Mouse (Mus musculus): ENCODE data around the gene Pik3ap1.

Gene Pik3ap1

DNA sequence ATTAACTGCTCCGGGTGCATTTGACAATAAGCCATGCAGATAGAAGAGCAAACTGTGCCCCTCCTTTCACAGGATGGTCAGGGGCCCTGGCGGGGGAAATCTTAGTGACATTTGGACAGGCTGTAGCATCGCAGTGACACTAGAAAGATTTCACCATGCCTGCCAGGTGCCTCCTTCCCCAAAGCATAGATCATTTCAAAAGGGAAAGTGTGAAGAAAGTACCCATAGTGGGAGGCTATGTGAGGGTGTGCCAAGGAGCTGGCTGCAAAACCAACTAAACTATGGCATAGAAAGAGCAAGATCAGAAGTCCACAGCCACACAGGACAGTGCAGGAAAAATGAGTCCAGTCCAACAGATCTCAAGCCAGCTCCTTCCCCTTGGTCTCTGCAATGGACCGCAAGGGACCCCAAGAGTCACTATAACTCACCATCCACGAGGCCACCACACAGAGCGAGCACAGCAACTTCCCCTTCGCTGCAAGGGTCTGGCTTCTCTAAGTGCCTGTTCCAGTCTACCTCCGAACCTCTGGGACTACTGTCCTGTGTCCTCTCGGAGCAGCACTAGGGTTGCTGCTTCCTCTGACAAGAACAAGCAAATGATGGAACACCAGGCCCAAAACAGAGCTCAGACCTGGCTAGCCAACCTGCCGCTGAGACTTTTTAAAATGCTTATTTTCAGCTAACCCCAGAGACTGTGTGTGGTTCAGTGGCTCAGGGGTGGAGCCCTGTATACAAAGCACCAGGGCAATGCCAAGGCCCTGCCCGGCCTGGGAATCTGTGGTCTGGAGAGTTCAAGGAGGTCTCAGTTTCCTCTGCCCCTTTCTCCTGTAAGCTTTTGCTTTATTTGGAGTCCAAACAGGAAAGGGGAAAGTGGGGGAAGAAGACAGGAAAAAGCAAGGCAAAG is 15.1 kb downstream of the Pik3ap1 start:
- DNase-seq (ENCODE audit: low spot score), result no peak

GRCm38 (mm10) chr19:41366854-41367517 is 17.9 kb downstream of the Pik3ap1 start:
- DNase-seq (ENCODE audit: low spot score), result no peak

- no peak for DNase-seq (ENCODE audit: low spot score)
These were observed 18.6 kb downstream of the Pik3ap1 start for GRCm38 (mm10) chr19:41366192-41366853.

DNA sequence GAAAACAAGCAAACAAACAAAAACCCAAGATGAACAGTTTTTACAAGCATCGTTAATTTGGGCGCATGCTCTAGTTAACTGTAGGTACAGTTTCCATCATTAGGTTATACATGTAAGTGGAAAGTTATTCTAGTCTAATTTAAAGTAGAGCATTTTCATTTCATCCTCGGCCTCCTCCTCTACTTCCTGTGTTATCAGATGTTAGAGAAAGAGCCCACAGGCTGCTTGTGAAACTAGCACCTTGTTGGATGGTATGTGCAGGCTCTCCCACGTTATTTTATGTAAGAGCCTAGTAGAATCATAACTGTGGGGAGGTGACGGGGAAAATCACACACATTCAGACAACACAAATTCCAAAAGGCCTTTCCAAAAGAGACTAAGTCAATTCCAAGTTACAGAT is 19.3 kb downstream of the Pik3ap1 start:
- DNase-seq (ENCODE audit: low spot score), result no peak

GRCm38 (mm10) chr19:41364509-41364908 is 20.4 kb downstream of the Pik3ap1 start:
- no peak for DNase-seq (ENCODE audit: low spot score)

GRCm38 (mm10) chr19:41362963-41363362 is 21.9 kb downstream of the Pik3ap1 start:
- no peak for DNase-seq (ENCODE audit: low spot score)

DNA sequence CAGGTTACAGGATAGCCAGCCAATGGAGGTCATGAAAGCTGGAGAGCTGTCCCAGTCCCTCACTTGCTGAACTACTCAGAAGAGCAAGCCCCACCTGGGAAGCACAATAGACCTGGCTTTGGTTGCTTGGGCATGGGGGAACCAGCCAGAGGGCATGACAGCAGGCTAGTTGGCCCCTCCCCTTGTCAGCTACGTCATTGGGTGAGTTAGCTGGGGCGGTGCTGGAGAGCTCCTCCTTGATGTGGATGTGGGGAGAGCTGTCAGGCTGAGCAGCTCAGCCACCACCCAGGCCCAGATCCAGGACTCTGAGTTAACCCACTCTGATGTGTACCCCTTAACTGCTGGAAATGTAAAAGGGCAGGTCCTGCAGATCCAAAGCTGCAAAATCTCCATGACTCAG is 24.4 kb downstream of the Pik3ap1 start:
- no peak for DNase-seq (ENCODE audit: low spot score)

GRCm38 (mm10) chr19:41354287-41354951 is 30.5 kb downstream of the Pik3ap1 start:
- DNase-seq (ENCODE audit: low spot score), result no peak

DNA sequence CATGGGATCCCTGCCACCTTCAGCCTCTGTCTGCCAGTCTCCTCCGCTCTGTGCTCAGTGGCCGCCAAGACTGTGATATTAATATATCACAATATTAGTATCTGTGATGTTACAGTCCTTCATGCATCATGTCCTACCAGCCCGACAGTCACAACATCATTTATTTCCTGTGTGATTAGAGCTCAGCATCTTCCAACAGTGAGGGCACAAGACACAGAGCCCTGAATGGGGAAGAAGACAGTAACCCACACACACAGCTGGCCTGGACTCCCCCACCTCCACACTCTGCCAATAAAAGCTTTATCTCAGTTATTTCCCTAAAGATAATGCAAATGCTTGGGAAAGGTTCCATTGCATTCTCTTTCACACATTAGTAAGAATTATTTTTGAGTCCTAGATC is 35.3 kb downstream of the Pik3ap1 start:
- DNase-seq (ENCODE audit: low spot score), result no peak

GRCm38 (mm10) chr19:41348161-41348560 is 36.7 kb downstream of the Pik3ap1 start:
- no peak for DNase-seq (ENCODE audit: low spot score)

- DNase-seq (ENCODE audit: low spot score), result no peak
These were observed 37.6 kb downstream of the Pik3ap1 start for GRCm38 (mm10) chr19:41347326-41347725.

- DNase-seq (ENCODE audit: low spot score), result no peak
These were observed 38.6 kb downstream of the Pik3ap1 start for GRCm38 (mm10) chr19:41346099-41346850.

DNA sequence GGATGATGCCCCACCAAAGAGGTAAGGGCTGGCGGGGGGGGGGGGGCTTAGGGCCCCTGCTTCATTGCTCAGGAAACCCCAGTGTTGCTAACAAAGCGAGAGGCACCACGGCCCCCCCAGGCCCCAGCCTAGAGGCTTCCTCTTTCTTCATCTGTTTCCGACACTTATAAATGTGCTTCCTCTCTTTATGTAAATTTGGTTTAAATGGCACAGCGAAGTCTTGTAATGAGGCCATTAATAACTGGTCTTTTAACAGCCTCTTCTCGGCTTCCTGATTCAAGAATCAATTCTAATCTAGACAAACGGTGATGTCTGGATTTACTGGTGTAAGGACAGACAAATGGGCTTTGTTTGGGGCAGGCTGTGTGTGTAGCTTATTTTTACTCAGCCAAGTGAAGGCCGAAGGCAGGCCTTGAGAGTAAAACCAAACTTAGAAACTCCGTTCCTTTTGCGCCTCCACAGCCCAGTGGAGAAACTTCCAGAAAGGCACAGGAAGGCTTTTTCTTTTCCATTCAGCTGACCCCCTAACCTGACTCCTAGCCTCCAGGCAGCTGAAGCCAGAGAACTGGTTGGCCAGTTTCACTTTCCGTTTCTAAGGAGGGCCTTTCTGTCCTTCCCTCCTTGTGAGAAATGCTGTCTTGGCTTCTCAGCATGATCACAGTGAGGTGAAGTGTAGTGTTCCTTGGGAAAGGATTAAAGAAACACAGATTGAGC is 39.7 kb downstream of the Pik3ap1 start:
- no peak for DNase-seq (ENCODE audit: low spot score)

DNA sequence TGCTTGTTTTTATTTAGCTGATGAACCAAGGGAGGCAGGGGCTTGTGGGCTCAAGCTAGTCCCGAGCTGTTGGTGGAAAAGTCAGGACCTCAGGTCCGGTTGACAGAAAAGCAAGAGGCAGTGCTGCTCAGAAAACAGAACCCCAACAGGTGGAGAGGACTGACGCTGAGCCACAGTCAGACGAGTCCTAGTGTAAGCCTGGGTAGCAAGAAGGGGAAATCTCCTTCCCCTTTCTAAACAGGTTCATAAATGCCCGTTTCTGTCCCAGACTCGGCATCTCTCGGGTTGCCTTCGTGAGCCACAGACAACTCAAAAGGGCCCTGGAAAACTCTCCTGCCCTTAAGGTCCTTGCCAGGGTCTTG is 40.3 kb downstream of the Pik3ap1 start:
- DNase-seq (ENCODE audit: low spot score), result no peak

DNA sequence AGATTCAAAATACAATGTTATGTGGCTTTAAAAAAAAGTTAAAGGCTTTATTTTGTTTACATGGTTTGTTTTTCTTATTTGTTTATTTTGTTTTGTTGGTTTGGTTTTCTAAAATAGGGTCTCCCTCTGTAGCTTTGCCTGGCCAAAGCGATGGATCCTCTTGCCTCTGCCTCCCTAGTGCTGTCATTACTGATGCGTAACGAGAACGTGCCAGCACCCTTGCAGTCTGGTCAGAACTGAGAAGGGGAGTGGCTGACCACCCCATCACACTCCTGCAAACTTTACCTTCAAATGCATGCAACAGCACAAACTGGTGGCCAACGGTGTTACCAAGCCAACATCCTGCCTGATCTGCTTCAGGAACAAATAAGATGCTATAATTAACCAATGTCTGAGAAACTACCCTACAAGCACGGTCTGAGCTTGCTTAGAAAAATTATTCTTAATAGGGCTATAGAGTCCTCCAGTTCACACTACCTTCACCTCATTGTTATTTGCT is 42.3 kb downstream of the Pik3ap1 start:
- DNase-seq (ENCODE audit: low spot score), result no peak

DNA sequence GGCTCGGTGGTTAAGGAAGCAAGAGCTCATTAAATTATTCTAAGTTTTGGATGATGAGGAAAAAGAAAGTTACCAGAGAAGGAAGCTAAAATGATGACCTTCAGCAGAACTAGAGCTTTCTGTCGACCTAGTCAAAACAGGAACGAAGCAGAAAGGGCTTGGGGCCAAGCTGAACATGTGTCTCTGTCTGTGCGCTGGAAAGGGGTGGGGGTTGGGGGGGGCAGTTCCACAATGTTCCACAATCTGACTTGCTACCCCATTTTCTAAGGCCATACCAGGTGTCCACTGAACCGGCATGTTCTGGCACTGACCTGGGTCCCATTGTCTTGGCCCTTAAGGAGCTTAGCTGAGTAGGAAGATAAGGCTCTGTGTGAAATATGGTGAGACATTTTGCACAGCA is 43.2 kb downstream of the Pik3ap1 start:
- no peak for DNase-seq (ENCODE audit: low spot score)

DNA sequence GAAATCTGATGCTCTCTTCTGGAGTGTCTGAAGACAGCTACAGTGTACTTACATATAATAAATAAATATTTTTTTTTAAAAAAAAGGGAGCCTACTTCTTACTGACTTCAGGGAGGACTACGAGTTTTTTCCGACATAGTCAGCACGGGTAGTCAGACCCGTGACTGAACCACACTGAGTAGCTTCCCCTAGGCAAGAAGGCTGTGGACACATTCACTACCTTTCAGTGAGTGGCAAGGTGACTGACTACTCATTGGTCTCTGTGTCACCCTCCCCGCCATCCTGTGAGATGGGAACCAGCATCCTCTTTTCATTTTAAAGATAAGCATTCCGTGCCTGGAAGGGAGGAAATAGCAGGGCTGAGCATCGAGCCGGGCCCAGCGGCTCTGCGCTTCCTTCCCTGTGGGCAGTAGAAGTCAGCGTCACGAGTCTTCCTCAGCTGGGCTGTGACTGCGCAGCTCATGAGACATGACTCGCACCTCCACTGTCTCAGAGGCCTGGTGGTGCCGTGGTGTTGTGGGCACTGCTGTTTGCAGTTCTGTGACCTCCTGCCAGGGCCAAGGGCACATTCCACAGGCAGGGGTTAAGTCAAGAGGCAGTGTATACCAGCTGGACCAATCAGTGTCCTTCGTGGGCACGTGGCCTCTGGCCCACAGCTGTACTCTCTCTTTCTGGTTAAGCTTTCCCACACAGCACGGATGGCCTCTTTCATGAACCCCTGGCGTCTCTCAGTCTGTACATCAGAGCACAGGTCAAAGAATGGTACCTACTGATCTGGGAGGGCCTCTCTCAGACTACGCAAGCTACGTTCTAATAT is 45.7 kb downstream of the Pik3ap1 start:
- no peak for DNase-seq (ENCODE audit: low spot score)

DNA sequence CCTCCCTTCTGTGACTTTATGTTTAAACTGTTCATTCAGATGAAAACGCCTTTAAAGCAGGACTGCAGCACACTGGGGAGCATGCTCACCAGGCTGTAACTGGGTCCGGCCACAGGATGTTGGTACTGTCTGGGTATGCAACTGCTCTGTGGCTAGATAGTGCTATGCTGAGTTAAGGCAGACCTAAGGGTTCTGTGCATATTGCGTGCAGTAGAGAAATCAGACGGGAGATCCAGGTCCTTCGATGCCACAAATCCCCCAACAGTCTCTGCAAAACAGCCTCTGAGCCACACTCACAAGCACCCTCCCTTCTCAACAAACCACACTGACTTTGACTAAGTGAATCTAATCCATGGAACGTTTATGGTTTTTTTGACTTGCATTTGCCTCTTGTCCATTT is 46.5 kb downstream of the Pik3ap1 start:
- DNase-seq (ENCODE audit: low spot score), result no peak

GRCm38 (mm10) chr19:41335721-41336120 is 49.2 kb downstream of the Pik3ap1 start:
- DNase-seq (ENCODE audit: low spot score), result no peak

GRCm38 (mm10) chr19:41332986-41333385 is 51.9 kb downstream of the Pik3ap1 start:
- DNase-seq (ENCODE audit: low spot score), result no peak

Measured in MN1 (cell line).